Mouse (Mus musculus) heart, postnatal 36 days (tissue): Measurements from ENCODE around the gene Phlda2. TPM values are rescaled to one million over a fixed set of nuclear protein-coding genes. Genes with fewer than 3 reads are reported as not detected.
A peak's percentile ranks its signal among the peaks of the same experiment; 100 is the strongest.

Source experiments
- DNase-seq, 2 experiments: peaks; one replicate each; pipeline ENCODE4 v3.0.0; 2021 to 2022
- intact Hi-C: fragments of 180-260 bp; cut with DNase I; formaldehyde crosslinking; loops from one replicate; pipeline ENCODE4 v1.15.1; 2025
- total RNA-seq, 2 experiments: library from RNA; stranded (reverse); gene quantifications; 2 replicates each; pipeline ENCODE4 v1.2.3; 2021

Gene Phlda2
- total RNA-seq, 2 experiments from 2014 or later = not detected

- no peak for DNase-seq
- intact Hi-C loops = loop anchor here (5.0 kb wide), 1 partner anchor 33 kb away; the partner anchor contains the start of gene Slc22a18
Measured at GRCm38 (mm10) chr7:143505411-143505810, 2.5 kb upstream of the Phlda2 start.

GRCm38 (mm10) chr7:143503926-143504325, 976 bp upstream of the Phlda2 start:
- intact Hi-C loops = no loop called here
- DNase-seq = no peak

- intact Hi-C loops = no loop called here
Measured at GRCm38 (mm10) chr7:143501643-143502417, 1.1 kb downstream of the Phlda2 start.

GRCm38 (mm10) chr7:143500912-143501311, 2.0 kb downstream of the Phlda2 start:
- DNase-seq = no peak
- intact Hi-C loops = no loop called here

More at GRCm38 (mm10) chr7:143501643-143502417, 1.1 kb downstream of the Phlda2 start:
- DNase-seq = peak; percentile 48 to 61

- intact Hi-C loops = no loop called here
- no peak for DNase-seq
Measured at GRCm38 (mm10) chr7:143498584-143498983, 4.4 kb downstream of the Phlda2 start.

GRCm38 (mm10) chr7:143495104-143495961, 7.6 kb downstream of the Phlda2 start:
- no peak for DNase-seq
- intact Hi-C loops = no loop called here

GRCm38 (mm10) chr7:143493616-143494126, 9.3 kb downstream of the Phlda2 start:
- DNase-seq = no peak
- intact Hi-C loops = no loop called here

- intact Hi-C loops = no loop called here
- DNase-seq = no peak
Measured at GRCm38 (mm10) chr7:143489735-143490134, 13.2 kb downstream of the Phlda2 start.

GRCm38 (mm10) chr7:143482541-143482940, 20.4 kb downstream of the Phlda2 start:
- no peak for DNase-seq
- intact Hi-C loops = loop anchor here (5.0 kb wide), 1 partner anchor 280 kb away; no protein-coding TSS in a partner anchor

GRCm38 (mm10) chr7:143481806-143482387, 21.1 kb downstream of the Phlda2 start:
- intact Hi-C loops = loop anchor here (5.0 kb wide), 1 partner anchor 280 kb away; no protein-coding TSS in a partner anchor
- no peak for DNase-seq

- peak; percentile 65 to 78 for DNase-seq
- intact Hi-C loops = loop anchor here (1.0 to 5.0 kb wide), 2 partner anchors 26 to 282 kb away; no protein-coding TSS in a partner anchor
Measured at GRCm38 (mm10) chr7:143480498-143480897, 22.5 kb downstream of the Phlda2 start.

GRCm38 (mm10) chr7:143477800-143478199, 25.1 kb downstream of the Phlda2 start:
- no peak for DNase-seq
- intact Hi-C loops = no loop called here

GRCm38 (mm10) chr7:143476702-143477335, 26.1 kb downstream of the Phlda2 start:
- intact Hi-C loops = no loop called here
- DNase-seq = no peak

GRCm38 (mm10) chr7:143475876-143476275, 27.1 kb downstream of the Phlda2 start:
- no peak for DNase-seq
- intact Hi-C loops = no loop called here

- no peak for DNase-seq
- intact Hi-C loops = loop anchor here (5.0 kb wide), 1 partner anchor 32 kb away; no protein-coding TSS in a partner anchor
Measured at GRCm38 (mm10) chr7:143474811-143475210, 28.1 kb downstream of the Phlda2 start.

GRCm38 (mm10) chr7:143473347-143474101, 29.4 kb downstream of the Phlda2 start, which contains the start of gene Slc22a18:
Slc22a18 (plus strand) TSS chr7:143473736.
- intact Hi-C loops = loop anchor here (5.0 kb wide), 1 partner anchor 34 kb away; no protein-coding TSS in a partner anchor
- peak; percentile 30 to 50 for DNase-seq

GRCm38 (mm10) chr7:143469946-143470345, 33.0 kb downstream of the Phlda2 start:
- peak; percentile 78 to 81 for DNase-seq
- intact Hi-C loops = loop anchor here (5.0 kb wide), 2 partner anchors 37 to 463 kb away; partner anchors contain the start of gene Tspan32

GRCm38 (mm10) chr7:143467714-143468113, 35.2 kb downstream of the Phlda2 start:
- DNase-seq = no peak
- intact Hi-C loops = loop anchor here (2.0 to 5.0 kb wide), 2 partner anchors 373 to 460 kb away; partner anchors contain the start of genes Trpm5 and Tspan32
